Mouse (Mus musculus) left cerebral cortex, adult 2 months (tissue): ENCODE measurements around the gene Rnf123. TPM values are rescaled to one million over a fixed set of nuclear protein-coding genes. Genes with fewer than 3 reads are reported as not detected.

Source experiments
- DNase-seq, 2 experiments: peaks; one replicate each; pipeline ENCODE4 v3.0.0; 2021 to 2022; ENCODE audit warnings: low spot score in 2 of 2, mixed read lengths in 1 of 2; ENCODE audit errors: extremely low spot score in 1 of 2
- H3K27ac ChIP-seq: fragments of 200-600 bp; 2 replicates; pipeline ENCODE4 v1.8.1; 2022
- H3K4me3 ChIP-seq: fragments of 200-600 bp; 2 replicates; pipeline ENCODE4 v1.8.1; 2022
- CTCF ChIP-seq: fragments of 200-600 bp; IDR thresholded peaks from 2 replicates; pipeline ENCODE4 v1.8.1; 2022; ENCODE audit warnings: antibody characterized with exemption, mild to moderate bottlenecking, moderate library complexity
- intact Hi-C: fragments of 180-260 bp; cut with DNase I; formaldehyde crosslinking; loops from one replicate; pipeline ENCODE4 v1.15.1; 2025
- long read RNA-seq, 2 experiments: library from polyadenylated mRNA; stranded (forward); transcript quantifications; one replicate each; pipeline ENCODE4 v2.0.0; 2021; ENCODE audit warnings: borderline mapping rate in 2 of 2
- total RNA-seq, 2 experiments: library from RNA; stranded (reverse); gene quantifications; 2 replicates each; pipeline ENCODE4 v1.2.3; 2021

Gene Rnf123
- 100 to 1,000 TPM; 107 to 108 TPM for total RNA-seq
- long read RNA-seq, experiment 1, full-length matches to known transcripts, result 75 of 143 reads
- long read RNA-seq, experiment 1, partial matches to known transcripts, result 17 of 143 reads
- long read RNA-seq, experiment 1, other reads (novel, unspliced or antisense), result 51 of 143 reads
- long read RNA-seq, experiment 2, full-length matches to known transcripts, result 42 of 138 reads
- long read RNA-seq, experiment 2, partial matches to known transcripts, result 22 of 138 reads
- long read RNA-seq, experiment 2, other reads (novel, unspliced or antisense), result 74 of 138 reads

DNA sequence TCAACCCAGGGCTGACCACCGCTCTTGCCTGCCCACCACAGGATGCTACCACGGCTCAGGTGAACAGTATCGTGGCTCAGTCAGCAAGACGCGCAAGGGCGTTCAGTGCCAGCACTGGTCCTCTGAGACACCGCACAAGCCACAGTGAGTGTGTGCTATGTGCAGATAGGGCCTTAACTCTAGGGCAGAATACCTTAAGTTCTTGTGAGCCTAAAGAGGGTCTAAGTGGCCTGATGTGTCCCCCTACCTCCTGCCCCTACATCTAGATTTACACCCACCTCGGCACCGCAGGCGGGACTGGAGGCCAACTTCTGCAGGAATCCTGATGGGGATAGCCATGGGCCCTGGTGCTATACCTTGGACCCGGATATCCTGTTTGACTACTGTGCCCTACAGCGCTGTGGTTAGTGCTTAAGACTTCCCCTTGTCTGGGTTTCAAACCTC is at the start of gene Rnf123:
TSS of gene Rnf123 (minus strand) at position 359 of the 444 bp plus-strand sequence.
- Histone ChIP-seq H3K27ac (no peak within 1 kb of the TSS), H3K4me3 (no peak within 1 kb of the TSS)
- intact Hi-C loops, result no loop called here
- no peak for DNase-seq
- TF ChIP-seq CTCF, result no peak

DNA sequence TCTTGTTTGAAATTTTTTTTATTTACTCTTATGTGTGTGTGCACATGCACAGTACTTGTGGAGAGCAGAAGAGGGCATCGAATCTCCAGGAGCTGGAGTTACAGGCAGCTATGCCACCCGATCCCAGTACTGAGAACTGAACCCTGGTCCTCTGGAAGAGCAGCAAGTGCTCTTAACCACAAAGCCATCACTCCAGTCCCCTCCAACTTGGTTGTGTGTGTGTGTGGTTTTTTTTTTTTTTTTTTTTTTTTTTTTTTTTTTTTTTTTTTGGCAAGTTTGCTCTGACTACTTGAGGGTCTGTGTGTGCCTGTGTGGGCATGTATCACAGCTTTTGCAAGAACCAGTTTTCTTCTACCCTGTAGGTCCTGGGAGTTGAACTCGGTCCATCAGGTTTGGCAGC is 49.2 kb upstream of the Rnf123 start:
- TF ChIP-seq CTCF, result no peak
- intact Hi-C loops, result no loop called here
- Histone ChIP-seq H3K4me3 (no peak overlapping the region), H3K27ac (no peak overlapping the region)
- no peak for DNase-seq

DNA sequence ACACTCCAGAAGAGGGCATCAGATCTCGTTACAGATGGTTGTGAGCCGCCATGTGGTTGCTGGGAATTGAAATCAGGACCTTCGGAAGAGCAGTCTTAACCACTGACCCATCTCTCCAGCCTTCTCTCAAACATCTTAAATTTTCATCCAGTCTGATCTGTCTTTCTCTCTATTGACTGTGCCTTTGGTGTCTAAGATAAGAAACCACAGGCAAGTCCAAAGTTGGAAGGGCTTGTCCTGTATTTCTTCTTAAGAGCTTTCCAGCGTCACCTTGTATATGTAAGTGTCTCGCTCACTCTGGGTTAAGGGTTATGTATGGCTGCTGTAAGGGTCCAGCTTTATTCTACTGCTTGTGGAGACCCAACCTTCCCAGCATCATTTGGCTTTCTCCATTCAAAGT is 48.4 kb upstream of the Rnf123 start:
- no peak for DNase-seq

DNA sequence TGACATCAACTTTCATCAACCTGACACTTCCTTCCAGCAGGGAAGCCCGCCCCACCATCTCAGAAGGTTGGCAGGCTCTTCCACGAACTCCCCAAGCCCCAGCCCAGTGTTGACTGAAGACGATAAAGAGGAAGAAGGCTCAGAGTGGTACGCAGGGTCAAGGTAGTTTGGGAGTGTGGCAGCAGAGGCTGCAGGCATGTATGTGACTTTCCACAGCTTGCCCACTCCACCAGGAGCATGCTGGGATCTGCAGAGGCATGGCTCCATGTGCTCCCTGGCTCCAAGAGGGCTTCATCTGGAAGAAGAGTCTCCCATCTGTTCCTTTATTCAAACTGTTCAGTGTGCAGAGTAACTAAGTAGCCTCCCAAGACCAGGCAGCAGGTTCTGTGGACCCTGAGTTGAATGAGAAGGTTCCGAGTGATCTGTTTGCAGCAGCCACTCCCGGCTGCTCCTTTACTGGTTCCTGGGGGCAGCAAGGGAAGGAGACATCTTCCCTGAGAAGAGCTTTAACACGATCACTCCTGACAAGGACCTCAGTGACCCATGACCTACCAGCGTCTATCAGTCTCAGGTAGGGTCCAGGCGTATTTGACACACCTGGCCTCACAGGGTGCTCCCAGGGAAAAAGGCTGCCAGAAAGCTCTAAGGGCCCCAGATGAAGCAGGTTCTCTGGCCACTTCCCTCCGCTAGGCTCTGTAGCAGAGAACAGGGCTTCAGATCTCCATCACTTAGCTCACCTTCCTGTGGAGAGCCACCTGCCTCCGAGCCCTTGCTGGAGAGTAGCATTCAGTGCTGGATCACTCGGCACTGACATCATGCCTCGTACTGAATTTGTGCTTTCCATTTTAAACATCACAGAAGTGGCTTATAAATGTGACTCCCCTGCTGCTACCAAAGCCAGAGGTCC is 46.1 kb upstream of the Rnf123 start:
- TF ChIP-seq CTCF, result no peak
- intact Hi-C loops, result no loop called here
- Histone ChIP-seq H3K4me3 (no peak overlapping the region), H3K27ac (peak overlapping the region; percentile 93)
- DNase-seq, result peak in 1 of 2 experiments; percentile 18

More for the DNA sequence above, 48.4 kb upstream of the Rnf123 start:
- H3K4me3 ChIP-seq, result no peak overlapping the region
- TF ChIP-seq CTCF, result no peak; the same call in 1 of the 2 replicates
- intact Hi-C loops, result no loop called here
- H3K27ac ChIP-seq, result no peak overlapping the region

DNA sequence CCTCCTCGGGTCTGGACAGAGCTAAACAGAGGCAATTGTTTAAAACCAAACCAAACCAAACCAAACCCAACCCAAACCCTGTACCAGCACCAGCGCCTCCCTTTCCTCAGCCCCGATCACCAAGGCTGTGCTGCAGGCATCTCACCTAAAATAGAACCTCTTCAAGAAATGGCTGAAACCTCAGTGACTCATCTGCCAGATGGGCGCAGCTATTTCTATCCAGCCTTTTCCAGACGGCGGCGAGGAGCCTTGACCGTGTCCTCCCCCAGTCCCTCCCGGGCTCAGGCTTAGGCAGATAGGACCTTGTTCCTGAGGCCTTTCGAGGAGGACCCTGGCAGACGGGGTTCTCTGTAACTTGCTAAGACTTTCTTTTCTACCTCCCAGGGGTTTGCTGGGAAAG is 45.1 kb upstream of the Rnf123 start:
- peak overlapping the region; percentile 93 for H3K27ac ChIP-seq
- no peak overlapping the region for H3K4me3 ChIP-seq
- peak; percentile 67 to 80 for DNase-seq
- intact Hi-C loops, result loop anchor here (1.0 kb wide), 1 partner anchor 9 kb away; no protein-coding TSS in a partner anchor
- no peak for TF ChIP-seq CTCF

DNA sequence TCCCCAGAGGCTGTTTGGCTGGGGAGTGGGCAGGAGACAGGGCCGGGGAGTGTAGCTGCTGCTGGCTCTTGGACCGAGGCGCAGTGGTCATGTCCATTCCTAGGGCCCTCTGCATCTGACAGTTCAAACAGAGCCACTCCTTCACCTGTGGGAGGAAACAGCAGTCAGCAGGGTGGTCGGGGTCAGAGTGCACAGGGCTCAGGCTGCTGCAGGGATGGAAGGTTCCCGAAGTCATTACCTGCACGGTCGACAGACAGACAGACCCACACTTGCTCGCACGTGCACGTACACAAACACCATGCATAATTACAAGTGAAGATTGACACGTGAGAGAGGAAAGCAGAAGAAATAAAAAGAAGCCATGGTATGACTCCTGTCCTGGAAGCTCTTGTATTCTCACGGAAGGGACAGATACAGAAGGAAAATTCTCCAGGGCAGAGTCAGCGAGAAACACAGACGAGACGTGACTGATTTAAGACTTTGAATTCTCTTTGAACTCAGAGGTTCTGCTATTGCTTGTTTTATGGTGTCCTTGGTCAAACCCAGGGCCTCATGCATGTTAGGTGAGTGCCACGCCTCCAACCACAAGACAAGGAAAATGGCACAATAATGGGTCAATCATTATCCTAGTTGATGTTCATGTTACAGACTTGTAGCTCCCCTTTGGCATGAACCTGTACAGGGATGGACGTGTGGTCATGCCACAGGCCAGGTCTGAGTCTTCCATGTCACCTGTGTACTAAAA is 43.5 kb upstream of the Rnf123 start:
- DNase-seq, result no peak
- intact Hi-C loops, result no loop called here
- no peak for TF ChIP-seq CTCF
- H3K4me3 ChIP-seq, result no peak overlapping the region
- H3K27ac ChIP-seq, result peak overlapping the region; percentile 93

DNA sequence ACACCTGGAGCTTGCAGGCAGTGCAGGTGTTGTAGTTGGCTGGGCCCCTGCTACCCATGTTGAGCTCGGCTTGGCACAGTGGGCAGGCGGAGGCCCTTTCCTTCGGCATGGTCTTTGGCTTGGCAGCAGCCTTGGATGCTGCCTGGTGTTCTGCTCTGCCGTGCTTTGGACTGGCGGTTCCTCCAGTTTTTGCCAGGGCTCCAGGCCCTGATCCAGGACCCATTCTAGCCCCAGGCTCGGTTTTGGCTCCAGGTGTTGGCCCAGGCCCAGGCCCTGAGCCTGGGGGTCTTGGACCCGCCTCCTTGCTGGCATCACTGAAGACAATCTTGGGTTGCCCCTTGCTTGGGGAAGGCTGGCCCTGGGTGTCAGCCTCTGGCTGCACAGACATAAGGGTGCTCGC is 42.6 kb upstream of the Rnf123 start:
- intact Hi-C loops, result no loop called here
- peak overlapping the region; percentile 93 for H3K27ac ChIP-seq
- TF ChIP-seq CTCF, result no peak
- H3K4me3 ChIP-seq, result no peak overlapping the region
- no peak for DNase-seq

DNA sequence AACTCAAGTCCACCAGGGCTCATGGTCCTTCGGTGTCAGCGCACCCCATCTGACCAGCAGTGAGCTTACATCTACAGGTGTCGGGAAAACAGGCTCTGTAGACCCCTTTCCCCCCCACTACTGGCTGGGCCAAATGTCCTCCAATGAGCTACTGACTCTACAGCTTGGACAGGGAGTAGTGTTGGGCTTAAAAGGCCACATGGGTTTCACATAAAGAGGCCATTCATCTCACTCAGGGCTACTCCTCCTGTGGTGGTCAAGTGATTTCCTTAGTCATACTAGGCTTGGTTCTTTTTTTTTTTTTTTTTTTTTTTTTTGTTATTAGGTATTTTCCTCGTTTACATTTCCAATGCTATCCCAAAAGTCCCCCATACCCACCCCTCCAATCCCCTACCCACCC is 40.8 kb upstream of the Rnf123 start:
- intact Hi-C loops, result no loop called here
- Histone ChIP-seq H3K27ac (no peak overlapping the region; the same call in 1 of the 2 replicates), H3K4me3 (no peak overlapping the region)
- DNase-seq, result no peak
- no peak for TF ChIP-seq CTCF

DNA sequence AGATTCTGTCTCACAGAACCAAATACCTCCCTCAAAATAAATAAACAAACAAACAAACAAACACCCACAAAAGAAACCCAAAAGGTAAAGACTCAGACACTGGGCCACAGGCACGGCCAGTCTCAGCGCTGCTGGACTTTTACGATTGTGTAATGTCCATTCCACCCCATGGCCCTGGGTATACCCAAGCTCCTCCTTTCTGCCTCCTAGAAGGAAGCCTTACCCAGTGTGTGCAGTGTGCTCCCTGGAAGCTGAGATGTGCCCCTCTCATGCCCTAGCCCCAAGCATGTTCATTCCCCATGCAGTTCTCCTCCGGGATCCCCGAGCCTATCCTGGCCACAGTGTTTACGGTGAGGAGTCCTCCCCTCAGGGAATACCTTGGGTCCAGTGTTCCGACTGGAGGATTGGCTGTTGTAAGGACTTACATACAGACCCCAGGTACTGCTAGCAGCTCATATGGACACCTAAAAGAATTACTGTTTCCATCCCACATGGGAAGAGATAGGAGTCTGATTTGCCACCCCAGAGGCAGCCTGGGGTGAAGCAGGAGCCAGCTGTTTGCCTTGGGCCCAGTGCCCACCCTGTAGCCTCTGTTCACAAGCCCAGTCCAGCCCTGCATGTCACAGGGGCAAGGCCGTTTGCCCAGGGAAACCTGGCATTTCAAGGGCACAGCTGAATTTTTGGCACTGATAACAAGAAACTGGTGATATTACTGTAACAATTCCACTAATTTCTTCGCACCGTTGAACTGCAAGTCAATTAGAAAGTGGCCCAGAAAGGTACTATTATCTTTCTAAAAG is 38.2 kb upstream of the Rnf123 start:
- H3K27ac ChIP-seq, result peak overlapping the region; percentile 71
- no peak for TF ChIP-seq CTCF
- intact Hi-C loops, result no loop called here
- DNase-seq, result no peak
- H3K4me3 ChIP-seq, result no peak overlapping the region

DNA sequence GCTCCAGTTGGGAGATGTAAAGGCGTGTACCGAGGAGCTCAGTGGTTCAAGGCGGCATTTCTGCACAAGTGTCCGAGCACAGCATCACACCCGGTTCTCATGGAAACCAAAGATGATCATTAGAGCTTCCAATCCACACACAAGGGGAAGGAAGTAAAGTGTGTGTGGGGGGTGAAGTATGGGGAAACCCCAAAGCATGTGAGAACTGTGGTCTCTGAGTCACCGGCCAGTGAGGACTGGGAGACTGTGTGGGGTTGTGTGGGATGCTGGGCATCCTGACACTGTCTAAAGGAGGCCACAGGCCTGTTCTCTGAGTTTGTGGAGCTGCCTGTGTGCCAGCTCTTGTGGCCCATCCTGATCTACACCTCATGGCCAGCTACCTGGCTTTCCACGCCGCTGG is 37.5 kb upstream of the Rnf123 start:
- Histone ChIP-seq H3K27ac (peak overlapping the region; percentile 71), H3K4me3 (no peak overlapping the region)
- no peak for TF ChIP-seq CTCF
- DNase-seq, result no peak
- intact Hi-C loops, result no loop called here

DNA sequence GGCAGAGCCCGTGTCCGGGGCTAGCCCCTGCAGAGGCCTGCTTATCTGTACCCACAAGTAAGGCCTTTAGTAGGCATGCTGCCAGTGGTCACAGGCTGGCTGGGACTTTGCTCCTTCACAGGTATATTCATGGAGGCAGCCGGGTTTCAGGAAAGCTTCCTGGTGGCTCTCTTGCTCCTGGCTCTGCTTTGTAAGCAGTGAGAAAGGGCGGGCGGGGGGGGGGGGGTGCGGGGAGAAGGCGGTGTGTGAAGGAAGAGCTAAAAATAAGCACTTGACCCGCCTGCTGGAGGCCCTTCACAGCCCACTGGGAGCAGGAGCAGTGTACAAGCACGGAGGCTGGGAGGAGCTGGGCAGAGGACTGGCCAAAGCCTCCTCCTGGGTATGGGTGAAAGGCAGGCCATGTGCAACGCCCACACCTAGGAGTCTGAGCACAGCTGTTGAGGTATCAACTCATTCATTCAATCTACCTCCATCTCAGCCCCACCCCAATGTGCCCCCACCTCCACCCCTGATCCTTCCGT is 36.8 kb upstream of the Rnf123 start:
- no peak for TF ChIP-seq CTCF
- intact Hi-C loops, result no loop called here
- no peak for DNase-seq
- peak overlapping the region; percentile 71 for H3K27ac ChIP-seq
- no peak overlapping the region for H3K4me3 ChIP-seq
